Mouse (Mus musculus): ENCODE data around the gene Blmh.

GRCm38 (mm10) chr11:76894240-76894639 lies 30.4 kb upstream of the Blmh start:
- no peak for TF ChIP-seq REST (IDR thresholded peaks at IDR 0.05; ENCODE audit: insufficient read depth, insufficient read length)
- TF ChIP-seq POLR2A (IDR thresholded peaks at IDR 0.05; ENCODE audit: insufficient read length, low read depth), result no peak
- no peak for TF ChIP-seq POLR2AphosphoS2 (IDR thresholded peaks at IDR 0.05; ENCODE audit: insufficient read length, low read depth)
- no peak for TF ChIP-seq MAX (IDR thresholded peaks at IDR 0.05; ENCODE audit: low read depth)
- no peak for TF ChIP-seq E2F4 (IDR thresholded peaks at IDR 0.05; ENCODE audit: insufficient read depth)
- no peak for TF ChIP-seq MYOD1 (IDR thresholded peaks at IDR 0.05; ENCODE audit: control insufficient read depth in 1 of 3, insufficient read length in 2 of 3, low read depth in 2 of 3)
- no peak for TF ChIP-seq USF1 (IDR thresholded peaks at IDR 0.05; ENCODE audit: low read depth)

Measured in myocyte (in vitro differentiated cells).